Comparison of ENCODE assay signal across 8 mouse cellular contexts in the genomic region with DNA sequence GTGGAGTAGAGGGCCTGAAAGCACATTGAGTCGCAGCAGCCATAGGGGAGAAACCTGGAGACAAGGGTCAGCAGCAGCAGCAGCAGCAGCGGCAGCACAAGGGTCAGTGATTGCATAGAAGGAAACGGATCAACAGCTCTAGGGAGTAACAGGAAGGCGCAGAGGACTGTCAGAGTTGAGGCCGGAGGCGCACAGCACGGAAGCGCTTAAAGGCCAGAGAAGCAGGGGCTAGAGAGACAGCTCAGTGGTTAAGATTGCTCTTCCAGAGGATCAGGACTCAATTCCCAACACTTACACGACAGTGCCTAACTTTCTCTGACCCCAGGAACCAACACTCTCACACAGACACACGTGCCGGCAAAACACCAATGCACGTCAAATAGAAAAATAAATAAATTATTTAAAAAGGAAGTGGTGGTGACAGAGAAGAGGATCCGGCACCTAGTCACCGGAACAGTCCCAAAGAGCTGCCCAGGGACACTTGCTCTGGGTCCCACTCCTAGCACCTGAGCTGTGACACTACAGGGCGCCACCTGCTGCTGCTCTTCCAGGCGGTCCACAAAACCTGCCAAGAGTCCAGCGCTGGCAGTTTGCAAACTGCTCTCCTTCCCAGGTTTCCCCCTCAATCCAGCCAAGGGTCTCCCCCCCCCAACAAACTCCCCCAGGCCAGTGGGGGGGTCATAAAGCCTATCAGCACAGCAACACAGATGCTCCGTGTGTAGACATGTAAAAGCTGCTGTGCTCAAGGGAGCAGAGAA. TPM values are rescaled to one million over a fixed set of nuclear protein-coding genes. Genes with fewer than 3 reads are reported as not detected.
A peak's percentile ranks its signal among the peaks of the same experiment; 100 is the strongest.
DNase-seq lines count a peak whose midpoint lies in the region; ATAC-seq and TF ChIP-seq lines count a peak whose summit lies in the region.

No protein-coding gene starts in this region.

- H3K27ac ChIP-seq in testis, adult 2 months (ENCODE audit: control insufficient read depth, insufficient read depth, low read depth, low read length): no peak overlapping the region
- H3K27ac ChIP-seq in heart, embryonic 16.5 days (ENCODE audit: low read length): peak overlapping the region; percentile 67
- H3K27ac ChIP-seq in limb, embryonic 12.5 days: no peak overlapping the region
- no peak overlapping the region for H3K27ac ChIP-seq in stomach, embryonic 14.5 days (ENCODE audit: low read length)

- no peak for TF ChIP-seq CTCF in testis, adult 2 months (IDR thresholded peaks at IDR 0.05; ENCODE audit: control insufficient read depth, insufficient read depth, insufficient replicate concordance, low read depth, low read length)

- H3K9me3 ChIP-seq in heart, embryonic 16.5 days (replicated peaks; ENCODE audit: control insufficient read depth, low read length): no peaks in the 10 kb centered on the region
- H3K9me3 ChIP-seq in limb, embryonic 12.5 days: no peaks in the 10 kb centered on the region
- H3K9me3 ChIP-seq in stomach, embryonic 14.5 days (ENCODE audit: control insufficient read depth, low read depth, low read length): no peaks in the 10 kb centered on the region

- peak overlapping the region; percentile 97 for H3K4me3 ChIP-seq in testis, adult 2 months (ENCODE audit: control insufficient read depth, low read depth, low read length)
- peak overlapping the region; percentile 20 for H3K4me3 ChIP-seq in heart, embryonic 16.5 days (ENCODE audit: low read length)
- H3K4me3 ChIP-seq in limb, embryonic 12.5 days (replicated peaks): no peak overlapping the region
- no peak overlapping the region for H3K4me3 ChIP-seq in stomach, embryonic 14.5 days (ENCODE audit: low read depth, low read length)

- peaks cover 19% of the 10 kb centered on the region for H3K4me1 ChIP-seq in testis, adult 2 months (ENCODE audit: control insufficient read depth, insufficient read depth, low read length)
- H3K4me1 ChIP-seq in heart, embryonic 16.5 days (ENCODE audit: control insufficient read depth, insufficient read depth, low read length): peaks cover 29% of the 10 kb centered on the region
- peaks cover 12% of the 10 kb centered on the region for H3K4me1 ChIP-seq in limb, embryonic 12.5 days (replicated peaks)
- H3K4me1 ChIP-seq in stomach, embryonic 14.5 days (ENCODE audit: control insufficient read depth, insufficient read depth, low read length): peaks cover 14% of the 10 kb centered on the region; the same call in 1 of the 2 replicates

- no peaks in the 10 kb centered on the region for H3K36me3 ChIP-seq in testis, adult 2 months (ENCODE audit: control insufficient read depth, insufficient read depth, low read length)
- H3K36me3 ChIP-seq in heart, embryonic 16.5 days (ENCODE audit: control insufficient read depth, insufficient read depth): no peaks in the 10 kb centered on the region
- peaks cover 9% of the 10 kb centered on the region for H3K36me3 ChIP-seq in limb, embryonic 12.5 days
- no peaks in the 10 kb centered on the region for H3K36me3 ChIP-seq in stomach, embryonic 14.5 days (ENCODE audit: control insufficient read depth, insufficient read depth, low read length)

- no peak for TF ChIP-seq POLR2A in testis, adult 2 months (IDR thresholded peaks at IDR 0.05; ENCODE audit: control insufficient read depth, low read depth, low read length)

- ATAC-seq in heart, embryonic 16.5 days (replicated peaks; ENCODE audit: extremely low read depth, insufficient read depth, low FRiP score): no peak
- no peak for ATAC-seq in limb, embryonic 12.5 days (ENCODE audit: insufficient number of reproducible peaks, insufficient read depth, low FRiP score, low TSS enrichment, low read depth)
- ATAC-seq in stomach, embryonic 14.5 days (ENCODE audit: insufficient number of reproducible peaks, insufficient read depth, low FRiP score, low read depth): no peak

- H3K27me3 ChIP-seq in testis, adult 2 months (ENCODE audit: control insufficient read depth, insufficient read depth, low read length): no peaks in the 10 kb centered on the region
- H3K27me3 ChIP-seq in heart, embryonic 16.5 days (ENCODE audit: control insufficient read depth, insufficient read depth, low read length): no peaks in the 10 kb centered on the region
- no peaks in the 10 kb centered on the region for H3K27me3 ChIP-seq in limb, embryonic 12.5 days
- H3K27me3 ChIP-seq in stomach, embryonic 14.5 days (ENCODE audit: control insufficient read depth, insufficient read depth, low read length): no peaks in the 10 kb centered on the region

- no peak for DNase-seq in testis, postnatal 14 days (ENCODE audit: low spot score)
- DNase-seq in retina, embryonic 14.5 days (ENCODE audit: low spot score): no peak
- no peak for DNase-seq in cerebellum, adult 11 months
- DNase-seq in right cerebral cortex, postnatal 4 days: no peak

- 66% methylated on average over 18 of the region's 18 CpGs for WGBS in heart, embryonic 16.5 days
- WGBS in limb, embryonic 12.5 days: 83% methylated on average over 18 of the region's 18 CpGs
- 74% methylated on average over 18 of the region's 18 CpGs for WGBS in stomach, embryonic 14.5 days

- H3K9ac ChIP-seq in heart, embryonic 16.5 days (ENCODE audit: low read length): 0 out of 2 replicates have a peak overlapping the region, but pooled peaks have one; percentile 16
- no peak overlapping the region for H3K9ac ChIP-seq in limb, embryonic 12.5 days (replicated peaks)
- H3K9ac ChIP-seq in stomach, embryonic 14.5 days (replicated peaks; ENCODE audit: low read depth, low read length): no peak overlapping the region

- peak overlapping the region; percentile 91 for H3K4me2 ChIP-seq in heart, embryonic 16.5 days (ENCODE audit: low read depth, low read length)
- peak overlapping the region; percentile 21 for H3K4me2 ChIP-seq in limb, embryonic 12.5 days
- peak overlapping the region; percentile 16; the same call in 1 of the 2 replicates for H3K4me2 ChIP-seq in stomach, embryonic 14.5 days (replicated peaks; ENCODE audit: low read depth, low read length)

RNA-seq across cellular contexts. Expression of a gene that starts 2.2 kb away (rescaled TPM):
- polyA plus RNA-seq in testis, adult 2 months (2012; rRNA removed): 51.0 and 52.4 TPM in 2 replicates
- 23.0 and 25.1 TPM in 2 replicates for polyA plus RNA-seq in heart, embryonic 16.5 days (2015; fragmentation: Nextera tagmentation; extraction: Ambion mirVana)
- polyA plus RNA-seq in limb, embryonic 12.5 days (2016; fragmentation: Nextera tagmentation; extraction: Ambion mirVana): 31.5 and 31.6 TPM in 2 replicates
- polyA plus RNA-seq in stomach, embryonic 14.5 days (2014; fragmentation: Nextera tagmentation; extraction: Ambion mirVana): 29.6 and 30.8 TPM in 2 replicates

RNA-seq across cellular contexts. Expression of a gene that starts 13.7 kb away (rescaled TPM):
- polyA plus RNA-seq in testis, adult 2 months (2012; rRNA removed): 254 and 277 TPM in 2 replicates
- polyA plus RNA-seq in heart, embryonic 16.5 days (2015; fragmentation: Nextera tagmentation; extraction: Ambion mirVana): 327 and 358 TPM in 2 replicates
- polyA plus RNA-seq in limb, embryonic 12.5 days (2016; fragmentation: Nextera tagmentation; extraction: Ambion mirVana): 689 and 751 TPM in 2 replicates
- polyA plus RNA-seq in stomach, embryonic 14.5 days (2014; fragmentation: Nextera tagmentation; extraction: Ambion mirVana): 560 and 564 TPM in 2 replicates

RNA-seq across cellular contexts. Expression of a gene that starts 52.9 kb away (rescaled TPM):
- 1.2 and 1.9 TPM in 2 replicates for polyA plus RNA-seq in testis, adult 2 months (2012; rRNA removed)
- polyA plus RNA-seq in heart, embryonic 16.5 days (2015; fragmentation: Nextera tagmentation; extraction: Ambion mirVana): 0.14 and 0.22 TPM in 2 replicates
- 0.09 and 0.15 TPM in 2 replicates for polyA plus RNA-seq in limb, embryonic 12.5 days (2016; fragmentation: Nextera tagmentation; extraction: Ambion mirVana)
- 0.31 and 0.49 TPM in 2 replicates for polyA plus RNA-seq in stomach, embryonic 14.5 days (2014; fragmentation: Nextera tagmentation; extraction: Ambion mirVana)

Comparison
In these comparisons a context has a peak if more than half of its experiments do, and no peak if none do; other contexts are left out.
1. H3K4me3 ChIP-seq: peak in testis, adult 2 months (single experiment) and heart, embryonic 16.5 days (single experiment); none in limb, embryonic 12.5 days (single experiment) and stomach, embryonic 14.5 days (single experiment).
2. H3K4me2 ChIP-seq: peak in every context shown above with its lines; median percentile 91 in heart, embryonic 16.5 days; 21 in limb, embryonic 12.5 days; 16 in stomach, embryonic 14.5 days.